Mouse (Mus musculus) ovary, postnatal 36 days (tissue): Measurements from ENCODE around the gene Pdgfb.

Experiments used
- DNase-seq: peaks from one replicate; pipeline ENCODE4 v3.0.0; 2022; ENCODE audit warnings: low spot score, mixed read lengths

Pdgfb gene

GRCm38 (mm10) chr15:80009421-80010181 lies 5.2 kb downstream of the Pdgfb start:
- no peak for DNase-seq

GRCm38 (mm10) chr15:80008461-80008860 lies 6.3 kb downstream of the Pdgfb start:
- no peak for DNase-seq

- no peak for DNase-seq
Observed at GRCm38 (mm10) chr15:80006156-80006555, 8.6 kb downstream of the Pdgfb start.

GRCm38 (mm10) chr15:80005436-80005835 lies 9.3 kb downstream of the Pdgfb start:
- no peak for DNase-seq

GRCm38 (mm10) chr15:80004644-80005340 lies 10.0 kb downstream of the Pdgfb start:
- DNase-seq = no peak

- no peak for DNase-seq
Observed at GRCm38 (mm10) chr15:80003581-80003980, 11.2 kb downstream of the Pdgfb start.

- no peak for DNase-seq
Observed at GRCm38 (mm10) chr15:80001601-80002000, 13.2 kb downstream of the Pdgfb start.

GRCm38 (mm10) chr15:80000694-80001093 lies 14.1 kb downstream of the Pdgfb start:
- no peak for DNase-seq

GRCm38 (mm10) chr15:79997988-79998387 lies 16.8 kb downstream of the Pdgfb start:
- DNase-seq = no peak

- DNase-seq = no peak
Observed at GRCm38 (mm10) chr15:79996781-79997180, 18.0 kb downstream of the Pdgfb start.

GRCm38 (mm10) chr15:79995552-79995951 lies 19.2 kb downstream of the Pdgfb start:
- no peak for DNase-seq

GRCm38 (mm10) chr15:79994566-79994965 lies 20.2 kb downstream of the Pdgfb start:
- no peak for DNase-seq

- DNase-seq = no peak
Observed at GRCm38 (mm10) chr15:79986182-79986581, 28.6 kb downstream of the Pdgfb start.

- DNase-seq = no peak
Observed at GRCm38 (mm10) chr15:79985471-79985870, 29.3 kb downstream of the Pdgfb start.

GRCm38 (mm10) chr15:79984152-79984551 lies 30.6 kb downstream of the Pdgfb start:
- no peak for DNase-seq

GRCm38 (mm10) chr15:79980716-79981115 lies 34.1 kb downstream of the Pdgfb start:
- no peak for DNase-seq

- no peak for DNase-seq
Observed at GRCm38 (mm10) chr15:79972186-79972585, 42.6 kb downstream of the Pdgfb start.

GRCm38 (mm10) chr15:79970940-79971339 lies 43.8 kb downstream of the Pdgfb start, which contains the start of gene Cbx7:
Gene Cbx7 (minus strand): TSS chr15:79971119.
- no peak for DNase-seq

- no peak for DNase-seq
Observed at GRCm38 (mm10) chr15:79970491-79970890, 44.3 kb downstream of the Pdgfb start.

GRCm38 (mm10) chr15:79967346-79967745 lies 47.4 kb downstream of the Pdgfb start:
- DNase-seq = no peak

GRCm38 (mm10) chr15:79964376-79964775 lies 50.4 kb downstream of the Pdgfb start:
- DNase-seq = no peak

GRCm38 (mm10) chr15:79962661-79963060 lies 52.1 kb downstream of the Pdgfb start:
- no peak for DNase-seq

GRCm38 (mm10) chr15:79961366-79961921 lies 53.3 kb downstream of the Pdgfb start:
- no peak for DNase-seq
